Mouse (Mus musculus) layer of hippocampus, adult 8-10 months (tissue): Measurements from ENCODE around the gene Fndc5. TPM values are rescaled to one million over a fixed set of nuclear protein-coding genes. Genes with fewer than 3 reads are reported as not detected.

Experiments used
- DNase-seq, 2 experiments: peaks; one replicate each; pipeline ENCODE4 v3.0.0; 2022; ENCODE audit warnings: low spot score in 2 of 2
- total RNA-seq, 4 experiments: library from RNA; stranded (reverse); gene quantifications; 2 replicates each; pipeline ENCODE4 v1.2.4; 2022

Fndc5 gene
- 10 to 100 TPM; 65.6 to 77.6 (median 69.9) TPM for total RNA-seq

DNA sequence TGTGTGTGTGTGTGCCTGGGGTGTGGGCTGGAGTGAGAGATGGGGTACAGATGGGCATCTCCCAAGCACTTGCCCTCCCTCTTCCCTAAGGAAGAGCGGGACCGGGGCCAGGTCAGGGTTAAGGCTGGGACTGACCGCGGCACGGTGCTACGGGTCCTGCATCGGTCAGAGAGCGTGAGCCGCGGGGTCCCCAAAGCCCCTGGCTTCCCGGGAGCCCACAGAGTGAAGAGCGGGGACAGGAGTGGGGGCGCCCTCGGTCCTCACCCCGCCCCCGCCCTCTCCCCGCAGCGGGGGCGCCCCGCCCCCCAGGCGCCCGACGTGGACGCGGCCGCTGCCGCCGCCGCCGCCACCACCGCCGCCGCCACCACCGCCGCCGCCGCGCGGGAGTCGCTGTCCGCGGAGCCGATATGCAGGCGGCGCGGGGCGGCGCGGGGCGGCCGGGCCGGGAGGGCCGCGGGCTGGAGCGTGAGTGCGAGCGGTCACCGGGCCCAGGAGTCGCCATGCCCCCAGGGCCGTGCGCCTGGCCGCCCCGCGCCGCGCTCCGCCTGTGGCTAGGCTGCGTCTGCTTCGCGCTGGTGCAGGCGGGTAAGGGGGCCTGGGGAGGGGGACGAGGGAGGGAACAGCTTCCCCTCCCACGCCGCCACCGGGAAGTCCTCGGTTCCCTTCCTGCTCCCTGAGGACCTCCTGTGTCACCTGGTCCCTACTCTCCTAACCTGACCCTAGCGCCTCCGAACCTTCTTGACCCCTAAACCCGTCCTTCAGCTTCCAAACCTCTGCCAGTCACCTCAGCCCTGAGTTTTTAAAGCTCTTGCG is at the start of gene Fndc5:
TSS of gene Fndc5 (plus strand) at position 421 of the 813 bp plus-strand sequence.
- no peak for DNase-seq

DNA sequence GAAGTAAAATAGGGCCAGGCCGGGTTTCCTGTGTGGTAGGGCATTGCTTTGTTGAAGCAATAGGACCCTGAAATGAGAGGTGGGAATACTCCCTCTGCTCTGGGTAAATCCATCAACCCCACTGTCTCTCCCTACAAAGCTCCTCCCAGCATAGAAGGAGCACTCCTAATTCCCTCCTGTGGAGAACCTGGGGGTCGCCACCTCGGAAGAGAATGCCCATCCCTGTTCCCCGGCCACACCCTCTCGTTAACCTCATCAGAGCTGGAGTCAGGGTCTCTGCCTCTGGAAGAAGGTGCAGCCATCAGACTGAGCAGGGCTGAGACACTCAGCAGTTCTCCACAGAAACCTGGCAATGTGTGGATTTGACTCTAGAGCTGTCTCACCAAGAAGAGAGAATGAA is 48.9 kb upstream of the Fndc5 start:
- no peak for DNase-seq

DNA sequence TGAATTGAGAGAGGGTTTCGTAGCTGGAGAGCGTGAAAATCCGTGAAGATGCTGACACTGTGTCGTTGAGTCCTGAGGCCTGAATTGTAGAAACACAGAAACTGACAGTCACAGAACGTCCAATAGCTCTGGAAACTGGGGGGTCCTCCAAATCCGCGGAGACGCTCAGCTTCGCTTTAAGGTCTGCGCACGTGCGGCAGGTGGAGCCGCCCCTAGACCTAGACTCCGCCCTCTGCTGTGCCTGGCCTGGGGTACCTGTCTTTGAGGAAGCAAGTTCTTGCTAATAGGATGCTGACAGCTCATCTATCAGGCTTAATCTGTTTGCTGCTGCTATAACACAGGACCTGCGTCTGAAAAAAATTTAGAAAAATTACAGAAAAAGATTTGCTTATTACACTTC is 41.5 kb upstream of the Fndc5 start:
- DNase-seq = no peak

DNA sequence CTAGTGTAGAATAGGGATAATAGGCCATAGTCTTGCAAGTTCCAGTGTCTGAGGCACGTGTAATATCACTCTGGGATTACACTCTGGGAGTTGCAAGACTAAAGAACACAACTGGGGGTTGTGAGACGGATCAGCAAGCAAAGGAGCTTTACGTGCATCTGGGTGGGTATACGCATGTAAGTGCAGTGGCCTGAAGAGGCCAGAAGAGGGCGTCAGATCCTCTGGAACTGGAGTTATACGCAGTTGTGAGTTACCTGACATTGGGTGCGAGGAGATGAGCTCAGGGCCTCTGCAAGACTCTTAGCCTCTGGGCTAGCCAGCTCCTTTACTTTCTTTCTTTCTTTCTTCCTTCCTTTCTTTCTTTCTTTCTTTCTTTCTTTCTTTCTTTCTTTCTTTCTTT is 39.8 kb upstream of the Fndc5 start:
- no peak for DNase-seq

- no peak for DNase-seq
These were observed 34.5 kb upstream of the Fndc5 start for GRCm38 (mm10) chr4:129102133-129102829.

GRCm38 (mm10) chr4:129105356-129105755 is 31.4 kb upstream of the Fndc5 start, which contains the start of gene Tmem54:
Tmem54 (plus strand) TSS chr4:129105548.
- no peak for DNase-seq

- DNase-seq = no peak
These were observed 30.7 kb upstream of the Fndc5 start for GRCm38 (mm10) chr4:129106073-129106472.

DNA sequence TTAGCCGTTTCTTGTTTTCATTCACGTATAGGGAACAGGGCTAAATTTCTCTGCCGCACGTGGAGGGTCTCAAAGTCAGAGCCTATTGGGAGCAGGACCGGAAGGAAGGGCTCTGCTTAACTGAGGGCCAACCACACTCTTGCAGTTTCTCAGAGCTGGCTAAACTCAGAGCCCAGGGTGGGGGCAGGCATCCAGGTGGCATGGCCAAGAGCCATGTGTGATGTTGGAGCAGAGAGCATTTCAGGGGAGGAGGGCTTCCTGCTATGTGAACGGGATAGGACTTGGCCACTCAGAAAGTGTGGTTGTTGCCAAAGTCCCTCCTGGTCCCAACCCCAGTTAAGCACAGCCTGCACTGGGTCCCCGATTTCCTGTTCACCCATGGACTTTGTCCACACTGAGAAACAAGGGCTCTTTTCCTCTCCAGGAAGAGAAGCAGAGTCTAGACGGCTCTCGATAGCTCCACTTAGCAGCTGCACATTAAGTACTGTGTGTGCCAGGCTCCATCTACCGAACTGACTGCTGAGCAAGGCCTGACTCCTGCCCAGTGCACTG is 29.4 kb upstream of the Fndc5 start:
- DNase-seq = no peak

- DNase-seq = no peak
These were observed 28.2 kb upstream of the Fndc5 start for GRCm38 (mm10) chr4:129108624-129109023.

- DNase-seq = no peak
These were observed 26.0 kb upstream of the Fndc5 start for GRCm38 (mm10) chr4:129110804-129111203.

DNA sequence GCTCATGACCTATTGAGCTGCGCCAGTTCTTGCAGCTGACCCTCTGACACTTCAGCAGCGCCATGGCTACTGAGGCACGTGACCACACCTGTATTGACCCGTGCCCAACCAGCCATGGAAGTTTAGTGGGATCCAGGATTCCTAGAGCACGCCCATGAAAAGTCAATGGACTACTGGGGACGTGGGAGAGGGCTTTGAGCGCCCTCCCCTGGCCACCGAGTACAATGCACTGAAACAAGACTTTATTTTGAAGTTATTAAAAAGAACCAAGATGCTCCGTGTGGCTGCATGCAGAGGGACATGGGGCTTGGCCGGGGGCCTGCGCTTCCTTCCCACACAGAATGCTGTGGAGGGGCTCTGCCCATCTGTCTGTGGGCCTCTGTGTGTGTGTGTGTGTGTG is 25.4 kb upstream of the Fndc5 start:
- no peak for DNase-seq

- DNase-seq = no peak
These were observed 24.6 kb upstream of the Fndc5 start for GRCm38 (mm10) chr4:129112231-129112630.

DNA sequence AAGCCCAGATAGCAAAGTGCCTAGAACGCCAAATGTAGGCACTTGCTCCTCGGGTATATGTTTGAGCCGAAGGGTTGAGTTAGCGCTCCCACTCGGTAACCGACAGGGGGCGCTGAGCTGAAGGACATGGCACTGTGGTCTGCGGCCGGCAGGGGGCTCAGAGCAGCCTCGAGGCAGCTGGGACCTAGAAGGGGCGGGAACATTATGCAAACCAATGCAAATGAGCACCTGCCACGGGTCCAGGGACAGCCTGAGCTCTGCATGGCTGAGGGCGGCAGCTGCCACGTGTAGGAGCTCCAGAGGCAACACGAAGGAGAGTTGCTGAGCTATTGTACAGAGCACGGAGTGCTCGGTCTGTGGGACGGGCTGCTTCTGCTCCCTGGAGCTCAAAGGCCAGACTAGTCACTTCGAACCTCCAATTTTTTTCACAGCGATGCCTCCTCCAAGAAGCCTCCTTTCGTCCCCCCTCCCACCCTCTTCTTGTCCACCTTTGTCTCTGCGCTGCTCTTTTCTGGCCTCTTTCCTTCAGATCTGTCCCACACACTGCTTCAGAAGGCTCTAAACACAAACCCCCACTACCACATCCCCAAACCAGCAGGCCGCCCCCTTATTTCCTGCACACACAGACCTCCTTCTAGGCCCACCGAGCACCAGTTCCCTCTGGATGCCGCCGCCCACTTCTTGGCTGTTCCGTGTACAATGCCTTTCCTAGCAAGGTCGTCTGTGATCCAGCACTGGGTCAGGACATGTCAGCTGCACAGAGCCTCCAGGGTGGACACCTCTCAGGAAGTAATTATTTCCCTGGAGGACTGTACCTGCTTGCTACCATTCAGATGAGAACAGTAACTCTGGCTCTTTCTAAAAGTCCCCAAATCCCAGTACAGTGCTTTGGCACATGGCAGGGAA is 23.5 kb upstream of the Fndc5 start:
- DNase-seq = peak; percentile 87 to 88

DNA sequence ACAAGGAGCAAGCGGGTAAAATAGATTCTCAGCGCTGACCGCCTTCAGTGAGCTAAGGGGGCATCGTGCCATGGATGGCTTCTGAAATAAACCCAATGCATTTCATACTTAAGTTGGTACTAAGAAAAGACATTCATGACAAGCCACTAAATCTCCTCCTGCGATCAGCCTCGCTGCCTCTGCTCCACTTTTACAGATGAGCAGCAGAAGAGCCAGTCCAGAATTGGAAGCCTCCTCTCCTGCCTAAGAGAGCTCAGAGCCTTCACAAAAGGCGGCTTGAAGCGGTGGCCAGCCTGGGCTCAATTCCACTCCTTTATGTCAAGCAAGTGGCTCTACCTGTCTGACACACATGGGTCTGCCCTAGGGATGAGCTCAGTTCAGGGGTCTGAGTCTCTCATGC is 20.1 kb upstream of the Fndc5 start:
- no peak for DNase-seq

- DNase-seq = no peak
These were observed 18.9 kb upstream of the Fndc5 start for GRCm38 (mm10) chr4:129117720-129118510.

- no peak for DNase-seq
These were observed 17.1 kb upstream of the Fndc5 start for GRCm38 (mm10) chr4:129119708-129120107.

DNA sequence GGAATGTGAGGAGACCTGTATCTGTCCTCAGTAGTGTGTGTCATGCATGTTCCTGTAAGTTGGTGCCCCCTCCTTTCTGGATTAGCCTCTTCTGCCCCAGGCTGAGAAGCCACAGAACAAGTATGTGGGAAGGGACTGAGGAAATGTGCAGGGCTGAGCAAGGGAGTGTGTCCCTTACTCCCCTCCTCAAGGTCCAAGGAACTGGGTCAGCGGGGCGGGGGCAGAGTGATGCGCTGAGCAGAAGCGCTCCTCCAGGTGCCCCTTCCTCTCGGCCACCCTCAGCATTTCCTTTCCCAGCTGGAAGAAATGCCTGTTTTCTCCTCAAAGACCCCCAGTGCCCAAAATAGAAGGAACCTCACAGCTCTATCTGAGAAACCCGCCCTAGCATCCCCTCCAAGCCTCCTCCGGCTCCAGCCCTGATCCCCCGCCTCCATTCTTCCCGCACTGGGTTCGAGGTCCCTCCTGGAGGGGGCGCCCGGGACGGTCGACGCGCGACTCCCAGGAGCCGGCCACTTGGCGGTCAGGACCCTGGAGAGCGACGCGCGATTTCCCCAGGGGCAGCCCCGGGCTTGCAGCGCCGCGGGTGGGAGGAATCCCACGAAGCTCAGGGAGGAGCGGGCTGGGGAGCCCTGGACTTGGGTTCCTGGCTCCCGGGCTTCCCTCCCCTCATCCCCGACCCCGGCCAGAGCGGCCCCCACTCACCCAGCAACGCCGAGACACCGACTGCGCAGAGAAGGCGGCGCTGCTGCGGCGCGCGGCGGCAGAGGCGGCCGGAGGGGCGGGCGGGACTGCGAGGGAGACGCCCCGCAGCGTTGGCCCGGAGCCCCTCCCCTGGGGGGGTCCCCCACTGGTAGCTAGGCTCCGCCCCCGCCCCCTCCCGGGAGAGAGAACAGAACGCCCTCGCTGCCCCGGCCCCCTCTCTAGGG is 16.0 kb upstream of the Fndc5 start:
- no peak for DNase-seq

GRCm38 (mm10) chr4:129121569-129122086 is 15.2 kb upstream of the Fndc5 start, which contains the start of gene Hpca:
Hpca (minus strand) TSS chr4:129122036.
- no peak for DNase-seq

DNA sequence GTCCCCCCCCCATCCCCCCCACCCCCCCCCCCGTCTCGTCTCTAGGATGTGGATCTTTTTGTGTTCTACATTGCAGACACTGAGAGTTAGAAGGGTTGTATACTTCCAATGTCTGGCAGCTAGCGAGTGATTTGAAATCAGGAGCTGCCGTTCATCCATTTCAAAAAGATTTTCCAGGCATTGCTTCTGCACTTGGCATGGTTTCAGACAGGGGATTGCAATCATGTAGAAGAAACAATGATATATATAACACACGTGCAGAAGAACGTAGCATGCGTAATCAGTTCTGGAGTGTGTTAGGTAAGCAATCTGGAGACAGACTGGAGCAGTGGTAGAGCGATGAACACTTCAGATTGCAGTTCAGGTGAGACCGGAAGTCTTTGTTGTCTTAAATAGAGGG is 14.7 kb upstream of the Fndc5 start:
- no peak for DNase-seq
